10 mouse cellular contexts compared by ENCODE assay signal in genomic region chr2:181384919-181385391, GRCm38 (mm10). TPM values are rescaled to one million over a fixed set of nuclear protein-coding genes. Genes with fewer than 3 reads are reported as not detected.
DNase-seq lines count a peak whose midpoint lies in the region; ATAC-seq lines count a peak whose summit lies in the region.
"Had no signal": no experiment of that assay in that cellular context is flagged by ENCODE, and none has a peak within 500 bp of the region (broad histone marks: within the 10 kb centered on the region; RNA-seq: fewer than 3 reads in every experiment).

No protein-coding gene starts in this region.

- no peak for DNase-seq in hindbrain, embryonic 14.5 days (ENCODE audit: low spot score)
- peak; percentile 46 for DNase-seq in adrenal gland, postnatal 25 days
- DNase-seq in gastrocnemius, adult 18-20 months (ENCODE audit: low spot score), result peak; percentile 85
- DNase-seq in layer of hippocampus, postnatal 10 days (ENCODE audit: low spot score in 2 of 2), result peak; percentile 64 to 70
- DNase-seq in thymus, postnatal 25 days, result no peak
- no peak for DNase-seq in liver

- no peak overlapping the region for H3K4me2 ChIP-seq in hindbrain, embryonic 14.5 days (replicated peaks)
- no peak overlapping the region for H3K4me2 ChIP-seq in hindbrain, embryonic 12.5 days (replicated peaks)
- no peak overlapping the region for H3K4me2 ChIP-seq in stomach, embryonic 15.5 days

- 80% methylated on average over 4 of the region's 4 CpGs for WGBS in hindbrain, embryonic 14.5 days
- WGBS in hindbrain, embryonic 12.5 days, result 83% methylated on average over 4 of the region's 4 CpGs
- 74% methylated on average over 4 of the region's 4 CpGs for WGBS in stomach, embryonic 15.5 days

- H3K27ac ChIP-seq in hindbrain, embryonic 14.5 days, result no peak overlapping the region; the same call in 1 of the 2 replicates
- no peak overlapping the region for H3K27ac ChIP-seq in hindbrain, embryonic 12.5 days
- H3K27ac ChIP-seq in stomach, embryonic 15.5 days, result 0 out of 2 replicates have a peak overlapping the region, but pooled peaks have one; percentile 26
- H3K27ac ChIP-seq: liver, embryonic 14.5 days had no signal

- no peaks in the 10 kb centered on the region for H3K4me1 ChIP-seq in hindbrain, embryonic 14.5 days (replicated peaks; ENCODE audit: control insufficient read depth, insufficient read depth, low read length)
- no peaks in the 10 kb centered on the region for H3K4me1 ChIP-seq in hindbrain, embryonic 12.5 days
- peaks cover 3% of the 10 kb centered on the region; the same call in 1 of the 2 replicates for H3K4me1 ChIP-seq in stomach, embryonic 15.5 days

- no peak overlapping the region for H3K9ac ChIP-seq in hindbrain, embryonic 14.5 days
- H3K9ac ChIP-seq in hindbrain, embryonic 12.5 days, result no peak overlapping the region
- H3K9ac ChIP-seq in stomach, embryonic 15.5 days, result no peak overlapping the region
- H3K9ac ChIP-seq: liver, embryonic 14.5 days had no signal

- no peaks in the 10 kb centered on the region for H3K27me3 ChIP-seq in hindbrain, embryonic 14.5 days (ENCODE audit: control insufficient read depth, insufficient read depth, low read length)
- no peaks in the 10 kb centered on the region for H3K27me3 ChIP-seq in hindbrain, embryonic 12.5 days
- H3K27me3 ChIP-seq in stomach, embryonic 15.5 days (replicated peaks), result no peaks in the 10 kb centered on the region

- peak; percentile 58; the same call in 1 of the 2 replicates for ATAC-seq in hindbrain, embryonic 14.5 days (ENCODE audit: low FRiP score)
- ATAC-seq in hindbrain, embryonic 12.5 days (ENCODE audit: low FRiP score), result no peak
- ATAC-seq in stomach, embryonic 15.5 days (ENCODE audit: insufficient read depth, low FRiP score, low read depth), result peak; percentile 45; the same call in 1 of the 2 replicates

- H3K36me3 ChIP-seq in hindbrain, embryonic 14.5 days (replicated peaks; ENCODE audit: control insufficient read depth, insufficient read depth), result peaks cover 77% of the 10 kb centered on the region
- peaks cover 63% of the 10 kb centered on the region for H3K36me3 ChIP-seq in hindbrain, embryonic 12.5 days
- peaks cover 20% of the 10 kb centered on the region for H3K36me3 ChIP-seq in stomach, embryonic 15.5 days

- no peak overlapping the region for H3K4me3 ChIP-seq in hindbrain, embryonic 14.5 days (replicated peaks; ENCODE audit: low read length)
- H3K4me3 ChIP-seq in hindbrain, embryonic 12.5 days, result no peak overlapping the region
- no peak overlapping the region for H3K4me3 ChIP-seq in stomach, embryonic 15.5 days (replicated peaks)

- H3K9me3 ChIP-seq in hindbrain, embryonic 14.5 days (ENCODE audit: control insufficient read depth, low read length), result no peaks in the 10 kb centered on the region
- H3K9me3 ChIP-seq in hindbrain, embryonic 12.5 days (replicated peaks), result no peaks in the 10 kb centered on the region
- H3K9me3 ChIP-seq in stomach, embryonic 15.5 days, result no peaks in the 10 kb centered on the region
- H3K9me3 ChIP-seq: G1E had no signal

RNA-seq across cellular contexts. Expression of gene Lime1, which starts 5.1 kb away (rescaled TPM):
- polyA plus RNA-seq in hindbrain, embryonic 14.5 days (2014; fragmentation: Nextera tagmentation; extraction: Ambion mirVana), result 39.7 and 47.4 TPM in 2 replicates
- 37.8 and 41.8 TPM in 2 replicates for polyA plus RNA-seq in hindbrain, embryonic 12.5 days (2016; fragmentation: Nextera tagmentation; extraction: Ambion mirVana)
- total RNA-seq in adrenal gland, postnatal 25 days (2021), result 24.7 and 33.2 TPM in 2 replicates
- total RNA-seq in gastrocnemius, adult 18-20 months (2021), result 1 to 10 TPM; 3.8 to 4.5 TPM
- total RNA-seq in layer of hippocampus, postnatal 10 days (2021), result 10 to 100 TPM; 30.3 to 32.0 TPM
- polyA plus RNA-seq in stomach, embryonic 15.5 days (2015; fragmentation: Nextera tagmentation; extraction: Ambion mirVana), result 18.2 and 20.2 TPM in 2 replicates

RNA-seq across cellular contexts. Expression of gene Arfrp1, which starts 19.8 kb away (rescaled TPM):
- polyA plus RNA-seq in hindbrain, embryonic 14.5 days (2014; fragmentation: Nextera tagmentation; extraction: Ambion mirVana), result 62.3 and 63.3 TPM in 2 replicates
- 68.5 and 76.6 TPM in 2 replicates for polyA plus RNA-seq in hindbrain, embryonic 12.5 days (2016; fragmentation: Nextera tagmentation; extraction: Ambion mirVana)
- 40.8 and 49.7 TPM in 2 replicates for total RNA-seq in adrenal gland, postnatal 25 days (2021)
- 10 to 100 TPM; 23.0 to 26.5 TPM for total RNA-seq in gastrocnemius, adult 18-20 months (2021)
- 10 to 100 TPM; 35.4 to 40.8 TPM for total RNA-seq in layer of hippocampus, postnatal 10 days (2021)
- 58.6 and 62.4 TPM in 2 replicates for polyA plus RNA-seq in stomach, embryonic 15.5 days (2015; fragmentation: Nextera tagmentation; extraction: Ambion mirVana)

RNA-seq across cellular contexts. Expression of gene Zgpat, which starts 20.2 kb away (rescaled TPM):
- 66.7 and 67.6 TPM in 2 replicates for polyA plus RNA-seq in hindbrain, embryonic 14.5 days (2014; fragmentation: Nextera tagmentation; extraction: Ambion mirVana)
- polyA plus RNA-seq in hindbrain, embryonic 12.5 days (2016; fragmentation: Nextera tagmentation; extraction: Ambion mirVana), result 71.7 and 74.7 TPM in 2 replicates
- total RNA-seq in adrenal gland, postnatal 25 days (2021), result 51.2 and 61.6 TPM in 2 replicates
- total RNA-seq in gastrocnemius, adult 18-20 months (2021), result 10 to 100 TPM; 11.7 to 12.4 TPM
- total RNA-seq in layer of hippocampus, postnatal 10 days (2021), result 10 to 100 TPM; 64.3 to 74.5 TPM
- 36.2 and 38.5 TPM in 2 replicates for polyA plus RNA-seq in stomach, embryonic 15.5 days (2015; fragmentation: Nextera tagmentation; extraction: Ambion mirVana)

Comparison
In these comparisons a context has a peak if more than half of its experiments do, and no peak if none do; other contexts are left out.
1. DNase-seq: peak in adrenal gland, postnatal 25 days (single experiment), gastrocnemius, adult 18-20 months (single experiment) and layer of hippocampus, postnatal 10 days (2 of 2); none in hindbrain, embryonic 14.5 days (single experiment), thymus, postnatal 25 days (single experiment) and liver (single experiment).